Mouse (Mus musculus) frontal cortex, adult 2 months (tissue): ENCODE data around the gene Plg. TPM values are rescaled to one million over a fixed set of nuclear protein-coding genes. Genes with fewer than 3 reads are reported as not detected.

ENCODE experiments used
- DNase-seq, 2 experiments: peaks; one replicate each; pipeline ENCODE4 v3.0.0; 2022; ENCODE audit warnings: low spot score in 1 of 2; ENCODE audit errors: extremely low spot score in 1 of 2
- polyA plus RNA-seq: library from polyadenylated mRNA; depleted of rRNA; stranded (reverse); fragments of >200 nt; gene quantifications from 2 replicates; pipeline ENCODE4 v1.2.3, GENCODE M21; 2012

Plg gene
- polyA plus RNA-seq, 1 experiment, result 0.24 TPM

GRCm38 (mm10) chr17:12385049-12385794, 6.8 kb downstream of the Plg start:
- no peak for DNase-seq

- no peak for DNase-seq
Observed at GRCm38 (mm10) chr17:12387781-12388180, 9.4 kb downstream of the Plg start.

GRCm38 (mm10) chr17:12388239-12388638, 9.8 kb downstream of the Plg start:
- no peak for DNase-seq

DNA sequence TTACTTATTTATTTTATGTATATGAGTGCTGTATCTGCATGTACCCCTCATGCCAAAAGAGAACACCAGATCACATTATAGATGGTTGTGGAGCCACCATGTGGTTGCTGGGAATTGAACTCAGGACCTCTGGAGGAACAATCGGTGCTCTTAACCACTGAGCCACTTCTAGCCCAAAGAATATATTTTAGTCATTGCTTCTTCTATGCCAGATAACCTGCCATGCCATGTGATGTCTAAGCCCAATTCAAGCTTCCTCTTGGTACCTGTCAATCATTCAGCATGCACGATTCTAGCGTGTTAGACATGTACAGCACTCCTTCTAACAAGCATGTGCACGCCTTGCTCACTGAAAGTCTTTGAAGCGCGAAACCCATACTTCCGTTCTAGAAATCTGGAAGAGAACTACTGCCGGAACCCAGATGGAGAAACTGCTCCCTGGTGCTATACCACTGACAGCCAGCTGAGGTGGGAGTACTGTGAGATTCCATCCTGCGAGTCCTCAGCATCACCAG, 17.8 kb downstream of the Plg start:
- no peak for DNase-seq

DNA sequence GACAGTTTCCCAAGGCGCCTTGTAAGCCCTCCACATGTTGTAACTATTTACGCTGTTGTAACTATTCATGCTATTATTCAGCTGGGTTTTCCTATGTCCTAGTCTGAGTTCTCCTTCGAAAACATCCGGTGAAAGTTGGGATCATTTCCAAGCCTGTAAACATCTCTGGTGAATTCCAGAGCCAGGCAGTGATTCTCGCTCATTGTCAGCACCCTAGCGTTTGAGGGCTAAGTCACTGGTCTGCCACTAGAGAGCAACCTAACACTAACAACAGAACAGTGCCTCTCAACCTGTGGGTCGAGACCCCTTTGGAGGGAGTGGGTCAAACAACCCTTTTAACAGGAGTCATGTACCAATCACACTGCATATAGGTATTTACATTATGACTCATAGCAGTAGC, 25.0 kb downstream of the Plg start:
- no peak for DNase-seq

- no peak for DNase-seq
Observed at GRCm38 (mm10) chr17:12409346-12409944, 31.0 kb downstream of the Plg start.

GRCm38 (mm10) chr17:12412181-12412890, 33.9 kb downstream of the Plg start:
- no peak for DNase-seq

GRCm38 (mm10) chr17:12412891-12413237, 34.5 kb downstream of the Plg start:
- no peak for DNase-seq

- no peak for DNase-seq
Observed at GRCm38 (mm10) chr17:12415031-12415735, 36.8 kb downstream of the Plg start.

DNA sequence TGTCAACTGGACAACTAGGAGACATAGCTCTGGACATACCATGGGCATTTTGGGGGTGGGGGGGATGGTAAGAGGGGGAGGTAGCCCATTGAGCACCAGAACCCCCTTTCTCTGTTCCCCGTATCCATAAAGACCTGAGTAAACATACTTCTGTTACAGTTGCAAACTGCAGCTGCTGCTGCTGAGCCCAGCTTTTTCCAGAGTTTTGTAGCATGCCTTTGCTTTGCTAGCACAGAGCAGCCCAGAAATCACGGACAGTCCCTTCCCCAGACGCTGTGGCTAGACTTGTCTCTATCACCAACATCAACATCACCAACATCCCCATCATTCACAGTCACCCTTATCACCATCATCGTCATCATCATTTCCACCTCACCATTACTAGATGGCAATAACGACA, 37.3 kb downstream of the Plg start:
- no peak for DNase-seq

GRCm38 (mm10) chr17:12416250-12416895, 38.0 kb downstream of the Plg start:
- peak; percentile 30 to 92 for DNase-seq

GRCm38 (mm10) chr17:12419491-12420079, 41.2 kb downstream of the Plg start:
- DNase-seq, result peak in 1 of 2 experiments; percentile 25

DNA sequence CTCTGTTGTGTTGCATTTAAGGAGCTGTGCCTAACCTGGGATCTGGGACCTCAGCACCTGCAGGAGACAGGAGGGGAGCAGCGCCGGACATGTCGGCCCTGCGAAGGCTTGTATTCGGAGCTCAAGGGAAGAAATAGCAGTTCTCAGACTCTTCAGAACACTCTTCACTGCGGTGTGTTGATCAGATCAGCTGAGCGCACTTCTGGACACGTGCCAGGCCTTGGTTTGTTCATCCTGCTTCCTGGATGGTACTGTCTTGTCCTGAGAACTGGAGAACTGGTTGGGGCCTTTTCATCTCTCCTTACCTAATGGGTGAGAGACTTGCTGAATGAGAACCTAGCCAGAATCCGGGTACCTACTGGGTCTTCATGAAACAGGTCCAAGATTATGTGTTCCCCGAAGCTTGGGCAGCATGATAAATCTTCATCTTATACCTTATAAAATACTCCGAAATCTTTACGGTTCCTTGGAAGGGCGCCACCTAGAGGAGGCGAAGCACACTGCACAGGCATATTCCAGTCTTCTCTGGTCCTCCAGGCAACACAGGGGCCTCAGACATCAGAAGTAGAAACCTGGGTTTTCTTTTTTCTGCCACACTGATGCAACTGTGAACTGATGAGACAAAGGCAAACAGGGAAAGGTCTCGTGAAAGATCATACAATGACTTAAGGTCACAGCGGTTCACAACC, 42.6 kb downstream of the Plg start:
- DNase-seq, result peak in 1 of 2 experiments; percentile 40

DNA sequence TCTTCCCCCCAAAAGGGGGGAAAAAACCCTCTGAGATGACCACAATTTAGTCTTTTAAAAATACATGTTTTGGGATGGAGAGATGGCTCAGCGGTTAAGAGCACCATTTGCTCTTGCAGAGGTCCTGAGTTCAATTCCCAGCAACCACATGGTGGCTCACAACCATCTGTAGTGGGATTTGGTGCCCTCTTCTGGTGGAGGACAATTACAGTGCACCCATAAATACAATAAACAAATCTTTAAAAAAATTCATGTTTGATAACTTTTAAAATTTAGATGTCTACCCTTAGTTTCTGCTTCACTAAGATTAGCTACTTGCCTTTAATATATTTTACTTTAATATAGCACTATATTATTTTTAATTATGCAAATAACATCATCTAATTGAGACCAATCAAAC, 43.7 kb downstream of the Plg start:
- no peak for DNase-seq

GRCm38 (mm10) chr17:12427156-12427555, 48.7 kb downstream of the Plg start:
- DNase-seq, result no peak

DNA sequence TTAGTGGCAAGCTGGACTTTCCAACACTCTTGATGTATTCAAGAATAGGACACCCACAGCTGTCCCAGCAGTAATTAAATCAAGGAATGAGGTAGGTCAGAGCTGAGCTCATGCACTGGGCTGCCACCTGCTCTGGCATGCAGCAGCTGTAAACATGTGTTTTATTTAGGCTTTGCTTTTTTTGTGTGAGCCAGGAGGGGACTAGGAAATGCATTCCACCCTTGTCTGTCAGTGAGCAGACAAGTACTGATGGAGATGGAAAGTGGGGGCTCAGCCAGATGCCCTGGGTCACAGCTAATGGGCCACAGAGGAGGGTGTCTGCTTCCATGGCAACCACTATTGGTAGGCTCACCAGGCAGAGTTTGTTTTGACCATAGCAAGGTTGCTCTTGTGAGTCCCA, 50.0 kb downstream of the Plg start:
- DNase-seq, result no peak

- DNase-seq, result peak; percentile 35 to 61
Observed at GRCm38 (mm10) chr17:12431707-12432106, 53.3 kb downstream of the Plg start.

GRCm38 (mm10) chr17:12437771-12438170, 59.4 kb downstream of the Plg start:
- no peak for DNase-seq

DNA sequence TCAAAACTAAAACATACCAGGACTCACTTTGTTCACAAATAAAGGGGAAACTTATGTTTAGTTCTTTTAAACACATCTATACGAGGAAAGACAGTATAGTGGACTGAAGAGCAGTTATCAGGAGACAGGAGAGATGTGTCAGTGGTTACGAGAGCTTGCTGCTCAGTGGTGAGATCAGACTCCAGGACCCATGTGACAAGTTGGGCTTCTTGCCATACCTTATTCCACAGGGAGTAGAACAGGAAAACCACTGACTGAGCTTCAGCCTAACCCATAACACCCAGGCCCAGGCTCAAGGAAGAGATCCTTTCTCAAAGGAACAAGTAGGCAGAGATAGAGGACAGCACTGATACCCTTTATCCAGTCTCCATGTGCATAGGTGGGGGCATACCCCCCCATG, 66.2 kb downstream of the Plg start:
- DNase-seq, result no peak

DNA sequence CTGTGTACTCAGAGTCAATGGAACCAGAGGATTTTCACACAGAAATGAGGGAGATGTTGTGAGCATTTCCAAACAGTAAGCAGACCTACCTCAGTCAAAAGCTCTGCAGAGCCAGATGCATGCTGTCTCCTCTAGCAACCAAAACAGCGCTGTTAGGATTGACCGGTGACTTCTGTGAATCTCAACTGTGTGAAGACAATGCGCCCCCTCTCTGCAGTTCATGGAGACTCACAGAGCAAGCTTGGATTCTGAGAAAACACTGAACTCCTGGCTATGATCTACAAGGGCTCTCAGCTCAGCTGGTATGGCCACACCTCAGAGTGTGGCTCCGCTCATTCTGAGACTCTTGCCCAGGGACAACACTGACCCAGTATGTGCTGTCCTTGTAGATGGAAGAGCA, 72.8 kb downstream of the Plg start:
- no peak for DNase-seq
